Mouse (Mus musculus) heart, adult 2 months (tissue): ENCODE results near the gene Ell2.

Experiments used
- CTCF ChIP-seq: fragments of 200-600 bp; IDR thresholded peaks from 2 replicates; pipeline ENCODE4 v1.8.1; 2022; ENCODE audit warnings: antibody characterized with exemption, mild to moderate bottlenecking, moderate library complexity
- POLR2A ChIP-seq: fragments of 200-500 bp; IDR thresholded peaks from 2 replicates; pipeline ENCODE4 v1.6.1; 2011; ENCODE audit warnings: mild to moderate bottlenecking, low read depth, low read length, control low read depth; ENCODE audit not compliant: insufficient read depth

DNA sequence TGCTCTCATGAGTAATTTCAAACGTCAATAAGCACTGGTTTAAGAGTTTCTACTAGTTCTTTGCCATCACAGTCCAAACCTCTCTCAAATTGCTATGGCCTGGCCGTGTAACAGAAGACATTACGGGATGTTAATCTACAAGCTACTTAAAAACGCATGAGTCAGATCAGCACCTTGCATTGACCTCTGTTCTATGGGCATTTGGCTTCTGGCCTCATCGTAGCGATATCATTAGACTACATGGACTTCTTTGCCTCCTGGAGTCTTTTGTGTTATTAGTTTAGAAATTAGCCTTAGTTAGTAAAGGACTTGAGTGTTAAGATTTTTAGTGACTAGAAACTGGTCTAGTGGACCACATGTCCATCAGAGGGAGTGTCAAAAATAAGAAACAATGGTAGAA, 7.8 kb downstream of the Ell2 start:
- no peak for TF ChIP-seq POLR2A
- TF ChIP-seq CTCF: no peak
